Comparison of ENCODE assay signal across 19 mouse cellular contexts in the genomic region with DNA sequence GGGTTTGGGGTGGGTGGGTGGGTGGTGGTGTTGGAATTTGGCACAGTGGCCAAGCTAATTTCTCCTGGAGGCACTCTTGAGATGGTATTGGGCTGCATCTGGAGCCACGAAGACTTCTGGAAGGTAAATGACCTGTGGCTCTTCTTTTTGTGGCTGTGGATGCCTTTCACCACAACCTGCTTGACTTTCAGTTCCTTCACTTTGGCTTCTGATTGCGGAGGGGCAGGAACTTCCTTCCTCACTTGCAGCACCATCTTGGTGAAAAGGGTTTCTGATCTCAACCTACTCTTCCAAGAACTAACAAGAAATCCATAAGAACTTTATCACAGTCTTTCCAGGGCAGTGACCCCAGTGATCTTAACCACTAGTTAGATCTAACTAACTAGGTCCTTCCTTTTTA. TPM values are rescaled to one million over a fixed set of nuclear protein-coding genes. Genes with fewer than 3 reads are reported as not detected.
"Had no signal": no experiment of that assay in that cellular context is flagged by ENCODE, and none has a peak within 500 bp of the region (broad histone marks: within the 10 kb centered on the region; RNA-seq: fewer than 3 reads in every experiment).

No protein-coding gene starts in this region.

- H3K36me3 ChIP-seq: lung, embryonic 15.5 days; midbrain, embryonic 13.5 days; midbrain, embryonic 15.5 days; neural tube, embryonic 12.5 days; stomach, embryonic 15.5 days had no signal

- H3K9me3 ChIP-seq: lung, embryonic 15.5 days; megakaryocyte, embryonic 14.5 days; midbrain, embryonic 13.5 days; midbrain, embryonic 15.5 days; neural tube, embryonic 12.5 days; stomach, embryonic 15.5 days had no signal

- H3K4me2 ChIP-seq: lung, embryonic 15.5 days; midbrain, embryonic 11.5 days; midbrain, embryonic 13.5 days; midbrain, embryonic 15.5 days; neural tube, embryonic 12.5 days; stomach, embryonic 15.5 days had no signal

- H3K27ac ChIP-seq: lung, embryonic 15.5 days; macrophage; midbrain, embryonic 13.5 days; midbrain, embryonic 15.5 days; neural tube, embryonic 12.5 days; stomach, embryonic 15.5 days; stomach, postnatal 0 days had no signal

- H3K9ac ChIP-seq: liver, postnatal 0 days; lung, embryonic 15.5 days; midbrain, embryonic 13.5 days; midbrain, embryonic 15.5 days; neural tube, embryonic 12.5 days; stomach, embryonic 15.5 days had no signal

- ATAC-seq: liver, postnatal 0 days; lung, postnatal 0 days; midbrain, embryonic 13.5 days; midbrain, embryonic 15.5 days had no signal

- H3K27me3 ChIP-seq: lung, embryonic 15.5 days; megakaryocyte, embryonic 14.5 days; midbrain, embryonic 13.5 days; midbrain, embryonic 15.5 days; neural tube, embryonic 12.5 days; stomach, embryonic 15.5 days had no signal

- H3K4me3 ChIP-seq: lung, embryonic 15.5 days; megakaryocyte, embryonic 14.5 days; midbrain, embryonic 13.5 days; midbrain, embryonic 15.5 days; neural tube, embryonic 12.5 days; stomach, embryonic 15.5 days had no signal

- H3K4me1 ChIP-seq: lung, embryonic 15.5 days; midbrain, embryonic 13.5 days; midbrain, embryonic 15.5 days; neural tube, embryonic 12.5 days; stomach, embryonic 15.5 days had no signal

- DNase-seq: liver, postnatal 0 days; lung, adult 2 months; lung, postnatal 14 days; lung, postnatal 36 days; right cerebral cortex, postnatal 25 days; thymus, adult 2 months; thymus, postnatal 25 days; thymus, postnatal 4 days had no signal

RNA-seq across cellular contexts. Expression of a gene that starts 23.9 kb away (rescaled TPM):
- total RNA-seq: monocyte, adult 5-6 weeks had no signal
